Mouse (Mus musculus): ENCODE results near the gene Cldn24. TPM values are rescaled to one million over a fixed set of nuclear protein-coding genes. Genes with fewer than 3 reads are reported as not detected.

Gene Cldn24
- polyA plus RNA-seq, 1 experiment from 2014 or later: not detected

- H3K9ac ChIP-seq (ENCODE audit: low read length): no peak overlapping the region
- H3K36me3 ChIP-seq (ENCODE audit: control insufficient read depth, insufficient read depth, low read length): peaks cover 87% of the 10 kb centered on the region
- ATAC-seq (ENCODE audit: insufficient number of reproducible peaks, insufficient read depth, low FRiP score, low read depth): no peak
Measured at GRCm38 (mm10) chr8:47847931-47848330, 26.0 kb downstream of the Cldn24 start.

GRCm38 (mm10) chr8:47849842-47850241 is 27.9 kb downstream of the Cldn24 start:
- Histone ChIP-seq H3K4me1 (ENCODE audit: control insufficient read depth in 2 of 2, insufficient read depth in 2 of 2, low read length in 2 of 2) (peaks cover 6 to 7% of the 10 kb centered on the region in 2 experiments; a peak in 1 of 4 replicates), H3K9ac (ENCODE audit: low read length) (no peak overlapping the region), H3K4me2 (ENCODE audit: low read length) (no peak overlapping the region), H3K9me3 (ENCODE audit: control insufficient read depth, low read length) (no peaks in the 10 kb centered on the region), H3K27ac (replicated peaks in 1 of 2; ENCODE audit: control insufficient read depth in 1 of 2, insufficient read depth in 1 of 2, low read depth in 2 of 2, low read length in 2 of 2) (no peak overlapping the region), H3K4me3 (ENCODE audit: control insufficient read depth in 1 of 2, insufficient read depth in 1 of 2, low read depth in 1 of 2, low read length in 2 of 2) (no peak overlapping the region), H3K36me3 (ENCODE audit: control insufficient read depth, insufficient read depth, low read length) (peaks cover 86% of the 10 kb centered on the region), H3K27me3 (ENCODE audit: control insufficient read depth, insufficient read depth, low read length) (no peaks in the 10 kb centered on the region)
- no peak for ATAC-seq (ENCODE audit: insufficient number of reproducible peaks, insufficient read depth, low FRiP score, low read depth)
- WGBS: 65% methylated on average over 8 of the region's 8 CpGs

More at GRCm38 (mm10) chr8:47847931-47848330, 26.0 kb downstream of the Cldn24 start:
- Histone ChIP-seq H3K27ac (replicated peaks in 1 of 2; ENCODE audit: control insufficient read depth in 1 of 2, insufficient read depth in 1 of 2, low read depth in 2 of 2, low read length in 2 of 2) (no peak overlapping the region), H3K4me1 (ENCODE audit: control insufficient read depth in 2 of 2, insufficient read depth in 2 of 2, low read length in 2 of 2) (peaks cover 5 to 7% of the 10 kb centered on the region in 2 experiments; a peak in 1 of 4 replicates), H3K4me2 (ENCODE audit: low read length) (no peak overlapping the region), H3K27me3 (ENCODE audit: control insufficient read depth, insufficient read depth, low read length) (no peaks in the 10 kb centered on the region), H3K4me3 (ENCODE audit: control insufficient read depth in 1 of 2, insufficient read depth in 1 of 2, low read depth in 1 of 2, low read length in 2 of 2) (no peak overlapping the region), H3K9me3 (ENCODE audit: control insufficient read depth, low read length) (no peaks in the 10 kb centered on the region)
- WGBS: 94% methylated on average over 6 of the region's 6 CpGs

- WGBS: 45% methylated on average over 12 of the region's 12 CpGs
- Histone ChIP-seq H3K4me2 (ENCODE audit: low read length) (peak overlapping the region; percentile 47), H3K9ac (ENCODE audit: low read length) (no peak overlapping the region; the same call in 1 of the 2 replicates), H3K27me3 (ENCODE audit: control insufficient read depth, insufficient read depth, low read length) (no peaks in the 10 kb centered on the region), H3K4me3 (ENCODE audit: control insufficient read depth in 1 of 2, insufficient read depth in 1 of 2, low read depth in 1 of 2, low read length in 2 of 2) (0 out of 4 replicates have a peak overlapping the region, but pooled peaks of 1 of the 2 experiments have one; percentile 6), H3K36me3 (ENCODE audit: control insufficient read depth, insufficient read depth, low read length) (peaks cover 85% of the 10 kb centered on the region), H3K9me3 (ENCODE audit: control insufficient read depth, low read length) (no peaks in the 10 kb centered on the region), H3K27ac (replicated peaks in 1 of 2; ENCODE audit: control insufficient read depth in 1 of 2, insufficient read depth in 1 of 2, low read depth in 2 of 2, low read length in 2 of 2) (peak overlapping the region; percentile 36 to 64; a peak in 3 of 4 replicates), H3K4me1 (ENCODE audit: control insufficient read depth in 2 of 2, insufficient read depth in 2 of 2, low read length in 2 of 2) (peaks cover 6 to 7% of the 10 kb centered on the region in 2 experiments; a peak in 1 of 4 replicates)
- ATAC-seq (ENCODE audit: insufficient number of reproducible peaks, insufficient read depth, low FRiP score, low read depth): peak; percentile 27; the same call in 1 of the 2 replicates
Measured at GRCm38 (mm10) chr8:47851824-47852502, 30.0 kb downstream of the Cldn24 start.

- Histone ChIP-seq H3K9me3 (ENCODE audit: control insufficient read depth, low read length) (no peaks in the 10 kb centered on the region), H3K4me1 (ENCODE audit: control insufficient read depth in 2 of 2, insufficient read depth in 2 of 2, low read length in 2 of 2) (peaks cover 6 to 7% of the 10 kb centered on the region in 2 experiments; a peak in 1 of 4 replicates), H3K9ac (ENCODE audit: low read length) (no peak overlapping the region), H3K27me3 (ENCODE audit: control insufficient read depth, insufficient read depth, low read length) (no peaks in the 10 kb centered on the region), H3K4me2 (ENCODE audit: low read length) (no peak overlapping the region), H3K36me3 (ENCODE audit: control insufficient read depth, insufficient read depth, low read length) (peaks cover 85% of the 10 kb centered on the region), H3K4me3 (ENCODE audit: control insufficient read depth in 1 of 2, insufficient read depth in 1 of 2, low read depth in 1 of 2, low read length in 2 of 2) (no peak overlapping the region), H3K27ac (replicated peaks in 1 of 2; ENCODE audit: control insufficient read depth in 1 of 2, insufficient read depth in 1 of 2, low read depth in 2 of 2, low read length in 2 of 2) (peak overlapping the region in 1 of 2 experiments; percentile 64; a peak in 1 of 4 replicates)
- 83% methylated on average over 5 of the region's 5 CpGs for WGBS
- no peak for ATAC-seq (ENCODE audit: insufficient number of reproducible peaks, insufficient read depth, low FRiP score, low read depth)
Measured at GRCm38 (mm10) chr8:47852737-47853136, 30.8 kb downstream of the Cldn24 start.

GRCm38 (mm10) chr8:47853356-47853755 is 31.4 kb downstream of the Cldn24 start:
- Histone ChIP-seq H3K4me1 (ENCODE audit: control insufficient read depth in 2 of 2, insufficient read depth in 2 of 2, low read length in 2 of 2) (peaks cover 6 to 7% of the 10 kb centered on the region in 2 experiments; a peak in 1 of 4 replicates), H3K36me3 (ENCODE audit: control insufficient read depth, insufficient read depth, low read length) (peaks cover 85% of the 10 kb centered on the region), H3K27me3 (ENCODE audit: control insufficient read depth, insufficient read depth, low read length) (no peaks in the 10 kb centered on the region), H3K4me3 (ENCODE audit: control insufficient read depth in 1 of 2, insufficient read depth in 1 of 2, low read depth in 1 of 2, low read length in 2 of 2) (no peak overlapping the region), H3K27ac (replicated peaks in 1 of 2; ENCODE audit: control insufficient read depth in 1 of 2, insufficient read depth in 1 of 2, low read depth in 2 of 2, low read length in 2 of 2) (no peak overlapping the region), H3K9me3 (ENCODE audit: control insufficient read depth, low read length) (no peaks in the 10 kb centered on the region), H3K9ac (ENCODE audit: low read length) (no peak overlapping the region), H3K4me2 (ENCODE audit: low read length) (no peak overlapping the region)
- WGBS: 87% methylated on average over 5 of the region's 5 CpGs
- no peak for ATAC-seq (ENCODE audit: insufficient number of reproducible peaks, insufficient read depth, low FRiP score, low read depth)

GRCm38 (mm10) chr8:47859259-47859658 is 37.3 kb downstream of the Cldn24 start:
- H3K4me1 ChIP-seq (ENCODE audit: control insufficient read depth in 2 of 2, insufficient read depth in 2 of 2, low read length in 2 of 2): no peaks in the 10 kb centered on the region
- no peak overlapping the region for H3K9ac ChIP-seq (ENCODE audit: low read length)
- H3K27me3 ChIP-seq (ENCODE audit: control insufficient read depth, insufficient read depth, low read length): no peaks in the 10 kb centered on the region
- peaks cover 96% of the 10 kb centered on the region for H3K36me3 ChIP-seq (ENCODE audit: control insufficient read depth, insufficient read depth, low read length)
- H3K27ac ChIP-seq (replicated peaks in 1 of 2; ENCODE audit: control insufficient read depth in 1 of 2, insufficient read depth in 1 of 2, low read depth in 2 of 2, low read length in 2 of 2): no peak overlapping the region
- 91% methylated on average over 12 of the region's 12 CpGs for WGBS
- H3K4me3 ChIP-seq (ENCODE audit: control insufficient read depth in 1 of 2, insufficient read depth in 1 of 2, low read depth in 1 of 2, low read length in 2 of 2): no peak overlapping the region
- no peak for ATAC-seq (ENCODE audit: insufficient number of reproducible peaks, insufficient read depth, low FRiP score, low read depth)
- no peaks in the 10 kb centered on the region for H3K9me3 ChIP-seq (ENCODE audit: control insufficient read depth, low read length)
- no peak overlapping the region for H3K4me2 ChIP-seq (ENCODE audit: low read length)

GRCm38 (mm10) chr8:47866568-47866967 is 44.6 kb downstream of the Cldn24 start:
- no peak for ATAC-seq (ENCODE audit: insufficient number of reproducible peaks, insufficient read depth, low FRiP score, low read depth)
- no peak overlapping the region for H3K27ac ChIP-seq (replicated peaks in 1 of 2; ENCODE audit: control insufficient read depth in 1 of 2, insufficient read depth in 1 of 2, low read depth in 2 of 2, low read length in 2 of 2)
- WGBS: 80% methylated on average over 8 of the region's 8 CpGs

More at GRCm38 (mm10) chr8:47866568-47866967, 44.6 kb downstream of the Cldn24 start:
- no peak overlapping the region for H3K4me3 ChIP-seq (ENCODE audit: control insufficient read depth in 1 of 2, insufficient read depth in 1 of 2, low read depth in 1 of 2, low read length in 2 of 2)
- no peak overlapping the region for H3K9ac ChIP-seq (ENCODE audit: low read length)
- no peak overlapping the region for H3K4me2 ChIP-seq (ENCODE audit: low read length)
- H3K27me3 ChIP-seq (ENCODE audit: control insufficient read depth, insufficient read depth, low read length): no peaks in the 10 kb centered on the region
- no peaks in the 10 kb centered on the region for H3K9me3 ChIP-seq (ENCODE audit: control insufficient read depth, low read length)
- H3K4me1 ChIP-seq (ENCODE audit: control insufficient read depth in 2 of 2, insufficient read depth in 2 of 2, low read length in 2 of 2): no peaks in the 10 kb centered on the region
- H3K36me3 ChIP-seq (ENCODE audit: control insufficient read depth, insufficient read depth, low read length): peaks cover 92% of the 10 kb centered on the region
